Mouse (Mus musculus) heart, adult 2 months (tissue): ENCODE data around the gene Polr2i. TPM values are rescaled to one million over a fixed set of nuclear protein-coding genes. Genes with fewer than 3 reads are reported as not detected.

Experiments
- DNase-seq, 2 experiments: peaks; one replicate each; pipeline ENCODE4 v3.0.0; 2021
- H3K27ac ChIP-seq: fragments of 200-600 bp; 2 replicates; pipeline ENCODE4 v1.8.1; 2022
- H3K27me3 ChIP-seq: fragments of 200-500 bp; 2 replicates; pipeline ENCODE4 v1.6.1; 2012; ENCODE audit warnings: mild to moderate bottlenecking, low read length, inconsistent platforms, mixed read lengths; ENCODE audit not compliant: control insufficient read depth, insufficient read depth
- H3K36me3 ChIP-seq: fragments of 200-500 bp; 2 replicates; pipeline ENCODE4 v1.6.1; 2012; ENCODE audit warnings: low read length, inconsistent platforms; ENCODE audit not compliant: control insufficient read depth, insufficient read depth
- H3K4me1 ChIP-seq: fragments of 200-500 bp; 2 replicates; pipeline ENCODE4 v1.6.1; 2011; ENCODE audit warnings: low read length; ENCODE audit not compliant: control insufficient read depth, insufficient read depth
- H3K4me3 ChIP-seq: fragments of 200-600 bp; 2 replicates; pipeline ENCODE4 v1.8.1; 2022
- H3K79me2 ChIP-seq: fragments of 200-500 bp; replicated peaks from 2 replicates; pipeline ENCODE4 v1.6.1; 2012; ENCODE audit warnings: mild to moderate bottlenecking, inconsistent platforms, low read length, moderate library complexity, mixed read lengths; ENCODE audit not compliant: control insufficient read depth, insufficient read depth
- H3K9ac ChIP-seq: fragments of 200-500 bp; 2 replicates; pipeline ENCODE4 v1.6.1; 2012; ENCODE audit warnings: low read depth, mild to moderate bottlenecking, control low read depth, inconsistent platforms, low read length, mixed read lengths
- CTCF ChIP-seq: fragments of 200-600 bp; IDR thresholded peaks from 2 replicates; pipeline ENCODE4 v1.8.1; 2022; ENCODE audit warnings: antibody characterized with exemption, mild to moderate bottlenecking, moderate library complexity
- EP300 ChIP-seq: fragments of 200-500 bp; IDR thresholded peaks from 2 replicates; pipeline ENCODE4 v1.6.1; 2011; ENCODE audit warnings: low read depth, low read length, control low read depth; ENCODE audit not compliant: insufficient read depth
- POLR2A ChIP-seq: fragments of 200-500 bp; IDR thresholded peaks from 2 replicates; pipeline ENCODE4 v1.6.1; 2011; ENCODE audit warnings: mild to moderate bottlenecking, low read depth, low read length, control low read depth; ENCODE audit not compliant: insufficient read depth
- WGBS: fragments of 180-500 bp; shearing (Covaris S2); methylation state at CpG from one replicate; pipeline ENCODE4 v1.1.7; 2018; 5-methylcytosine and 5-hydroxymethylcytosine counted together
- intact Hi-C: fragments of 180-260 bp; cut with DNase I; formaldehyde crosslinking; loops from one replicate; pipeline ENCODE4 v1.15.1; 2025
- polyA plus RNA-seq: library from polyadenylated mRNA; depleted of rRNA; stranded (reverse); fragments of >200 nt; gene quantifications from 2 replicates; pipeline ENCODE4 v1.2.3, GENCODE M21; 2012
- total RNA-seq, 2 experiments: library from RNA; stranded (reverse); gene quantifications; 2 replicates each; pipeline ENCODE4 v1.2.3; 2021

Gene Polr2i
- total and polyA plus RNA-seq, 3 experiments = 52.6 to 95.1 (median 58.6) TPM

DNA sequence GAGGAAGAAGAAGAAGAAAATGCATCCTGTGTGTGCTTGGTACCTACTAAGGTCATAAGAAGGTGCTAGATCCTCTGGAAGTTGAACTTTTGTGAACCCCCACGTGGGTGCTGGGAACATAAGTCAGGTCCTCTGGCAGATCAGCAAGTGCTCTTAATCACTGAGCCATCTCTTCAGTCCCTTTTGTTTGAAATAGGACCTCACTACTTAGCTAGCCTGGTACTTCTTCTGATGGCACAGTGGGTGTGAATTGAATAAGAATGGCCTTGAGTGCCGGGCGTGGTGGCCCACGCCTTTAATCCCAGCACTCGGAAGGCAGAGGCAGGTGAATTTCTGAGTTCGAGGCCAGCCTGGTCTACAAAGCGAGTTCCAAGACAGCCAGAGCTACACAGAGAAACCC is 34.2 kb downstream of the Polr2i start:
- Histone ChIP-seq H3K27ac (no peak overlapping the region), H3K36me3 (no peaks in the 10 kb centered on the region), H3K79me2 (no peaks in the 10 kb centered on the region), H3K4me1 (no peaks in the 10 kb centered on the region), H3K27me3 (no peaks in the 10 kb centered on the region), H3K4me3 (no peak overlapping the region), H3K9ac (no peak overlapping the region)
- DNase-seq = no peak
- intact Hi-C loops = no loop called here
- TF ChIP-seq EP300 (no peak), CTCF (no peak), POLR2A (no peak)
- 92% methylated on average over 7 of the region's 7 CpGs for WGBS

- no peak overlapping the region for H3K9ac ChIP-seq
- no peak overlapping the region for H3K4me3 ChIP-seq
- no peak for DNase-seq
- H3K27me3 ChIP-seq = no peaks in the 10 kb centered on the region
- H3K79me2 ChIP-seq = no peaks in the 10 kb centered on the region
- H3K27ac ChIP-seq = no peak overlapping the region
- H3K36me3 ChIP-seq = no peaks in the 10 kb centered on the region
- 75% methylated on average over 3 of the region's 3 CpGs for WGBS
- no peaks in the 10 kb centered on the region for H3K4me1 ChIP-seq
- no peak for TF ChIP-seq CTCF
- no peak for TF ChIP-seq EP300
- no peak for TF ChIP-seq POLR2A
- intact Hi-C loops = no loop called here
These were observed 35.0 kb downstream of the Polr2i start for GRCm38 (mm10) chr7:30266780-30267179.

DNA sequence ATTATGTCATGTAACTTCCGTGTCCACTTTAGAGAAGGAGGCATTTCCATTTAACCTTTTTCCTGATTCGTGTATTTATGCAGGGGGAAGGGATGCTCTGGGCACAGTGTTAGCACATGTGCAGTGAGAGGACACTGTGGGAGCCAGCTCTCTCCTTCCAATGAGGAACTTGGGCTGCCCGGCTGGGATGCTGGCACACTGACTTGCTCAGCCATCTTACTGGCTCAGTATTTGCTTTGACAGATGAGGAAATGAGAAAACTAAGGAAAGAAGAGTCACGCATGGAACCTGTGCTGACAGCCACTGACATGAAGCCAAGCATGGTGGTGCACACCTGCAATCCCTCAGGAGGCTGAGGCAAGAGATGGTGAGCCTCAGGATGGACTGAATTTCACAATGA is 37.9 kb downstream of the Polr2i start:
- Histone ChIP-seq H3K4me1 (no peaks in the 10 kb centered on the region), H3K9ac (no peak overlapping the region), H3K27me3 (no peaks in the 10 kb centered on the region), H3K79me2 (no peaks in the 10 kb centered on the region), H3K27ac (no peak overlapping the region), H3K4me3 (no peak overlapping the region), H3K36me3 (no peaks in the 10 kb centered on the region)
- WGBS = 82% methylated on average over 4 of the region's 4 CpGs
- TF ChIP-seq CTCF (no peak), POLR2A (no peak), EP300 (no peak)
- intact Hi-C loops = no loop called here
- DNase-seq = no peak

- Histone ChIP-seq H3K4me3 (no peak overlapping the region), H3K27ac (no peak overlapping the region), H3K27me3 (no peaks in the 10 kb centered on the region), H3K79me2 (no peaks in the 10 kb centered on the region), H3K36me3 (no peaks in the 10 kb centered on the region), H3K9ac (no peak overlapping the region), H3K4me1 (no peaks in the 10 kb centered on the region)
- WGBS = 84% methylated on average over 6 of the region's 6 CpGs
- intact Hi-C loops = no loop called here
- TF ChIP-seq POLR2A (no peak), EP300 (no peak), CTCF (no peak)
- DNase-seq = no peak
These were observed 42.6 kb downstream of the Polr2i start for GRCm38 (mm10) chr7:30274383-30274782.

DNA sequence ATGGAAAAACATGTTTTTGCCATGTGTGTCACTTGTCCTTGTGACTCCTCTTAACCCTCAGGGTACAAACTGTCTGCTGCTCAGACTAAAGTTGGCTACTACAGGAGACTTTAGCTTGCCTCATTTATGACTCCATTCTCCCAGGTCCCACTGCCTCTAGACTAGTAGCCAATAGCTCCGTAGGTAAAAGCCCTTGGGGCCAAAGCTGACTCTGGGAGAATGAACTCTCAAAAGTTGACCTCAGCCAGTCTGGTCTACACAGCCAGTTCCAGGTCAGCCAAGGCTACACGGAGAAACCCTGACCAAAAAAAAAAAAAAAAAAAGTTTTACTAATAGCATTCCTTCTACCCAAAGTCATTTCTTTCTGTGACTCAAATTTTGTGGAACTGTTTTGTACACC is 47.2 kb downstream of the Polr2i start:
- no peak for DNase-seq
- Histone ChIP-seq H3K4me1 (no peaks in the 10 kb centered on the region; the same call in 1 of the 2 replicates), H3K9ac (no peak overlapping the region), H3K79me2 (no peaks in the 10 kb centered on the region), H3K36me3 (no peaks in the 10 kb centered on the region), H3K27me3 (no peaks in the 10 kb centered on the region), H3K27ac (no peak overlapping the region), H3K4me3 (no peak overlapping the region)
- no peak for TF ChIP-seq CTCF
- no peak for TF ChIP-seq EP300
- no peak for TF ChIP-seq POLR2A
- WGBS = 33% methylated on average over 2 of the region's 2 CpGs
- intact Hi-C loops = no loop called here

GRCm38 (mm10) chr7:30279536-30279935 is 47.8 kb downstream of the Polr2i start:
- intact Hi-C loops = no loop called here
- no peaks in the 10 kb centered on the region; the same call in 1 of the 2 replicates for H3K4me1 ChIP-seq
- H3K79me2 ChIP-seq = no peaks in the 10 kb centered on the region
- TF ChIP-seq POLR2A (no peak), EP300 (no peak), CTCF (no peak)
- no peak for DNase-seq
- no peaks in the 10 kb centered on the region for H3K27me3 ChIP-seq
- no peak overlapping the region for H3K9ac ChIP-seq
- no peak overlapping the region; the same call in 1 of the 2 replicates for H3K27ac ChIP-seq
- 0% methylated on average over 6 of the region's 6 CpGs for WGBS
- no peaks in the 10 kb centered on the region for H3K36me3 ChIP-seq
- peak overlapping the region; percentile 90 for H3K4me3 ChIP-seq
